Mouse (Mus musculus) forebrain, embryonic 12.5 days (tissue): ENCODE measurements at regions not wholly inside any gene's neighbourhood (a gene's known extent, or its start where the extent isn't known, plus 50 kb on each side); places are given as distances from the start of the nearest gene placed in this dataset.
A peak's percentile ranks its signal among the peaks of the same experiment; 100 is the strongest.

Experiments used
- ATAC-seq: fragments of 200-750 bp; cut with Nextera tagmentation; 2 replicates; pipeline ENCODE4 v1.8.0; 2017; ENCODE audit warnings: moderate TSS enrichment; ENCODE audit not compliant: low FRiP score
- H3K27ac ChIP-seq: fragments of 300-500 bp; sonication (generic); 2 replicates; pipeline ENCODE4 v1.5.1; 2016; ENCODE audit warnings: mild to moderate bottlenecking
- H3K27me3 ChIP-seq: fragments of 300-500 bp; sonication (generic); 2 replicates; pipeline ENCODE4 v1.6.1; 2016; ENCODE audit warnings: mild to moderate bottlenecking
- H3K36me3 ChIP-seq: fragments of 300-500 bp; sonication (generic); replicated peaks from 2 replicates; pipeline ENCODE4 v1.6.1; 2016; ENCODE audit warnings: mild to moderate bottlenecking
- H3K4me1 ChIP-seq: fragments of 300-500 bp; sonication (generic); 2 replicates; pipeline ENCODE4 v1.6.1; 2016
- H3K4me2 ChIP-seq: fragments of 300-500 bp; sonication (generic); 2 replicates; pipeline ENCODE4 v1.6.1; 2016; ENCODE audit warnings: mild to moderate bottlenecking, moderate library complexity
- H3K4me3 ChIP-seq: fragments of 300-500 bp; sonication (generic); replicated peaks from 2 replicates; pipeline ENCODE4 v1.5.1; 2016; ENCODE audit warnings: mild to moderate bottlenecking
- H3K9ac ChIP-seq: fragments of 300-500 bp; sonication (generic); 2 replicates; pipeline ENCODE4 v1.6.1; 2016; ENCODE audit warnings: mild to moderate bottlenecking
- H3K9me3 ChIP-seq: fragments of 300-500 bp; sonication (generic); 2 replicates; pipeline ENCODE4 v1.6.1; 2016
- WGBS: fragments of 180-500 bp; shearing (Covaris S2); methylation state at CpG from one replicate; pipeline ENCODE4 v1.1.7; 2016; 5-methylcytosine and 5-hydroxymethylcytosine counted together

- 71% methylated on average over 5 of the region's 5 CpGs for WGBS
- no peak for ATAC-seq
- H3K9ac ChIP-seq: no peak overlapping the region
Observed at GRCm38 (mm10) chr3:112733205-112733604, 525.4 kb downstream of the Amy2a5 start.

GRCm38 (mm10) chr3:112699531-112700125 is 559.0 kb downstream of the Amy2a5 start:
- no peaks in the 10 kb centered on the region for H3K27me3 ChIP-seq
- WGBS: 67% methylated on average over 2 of the region's 2 CpGs
- H3K27ac ChIP-seq: no peak overlapping the region
- H3K9me3 ChIP-seq: no peaks in the 10 kb centered on the region
- no peak overlapping the region for H3K9ac ChIP-seq
- peak; percentile 39; the same call in 1 of the 2 replicates for ATAC-seq
- H3K4me2 ChIP-seq: no peak overlapping the region
- no peaks in the 10 kb centered on the region for H3K4me1 ChIP-seq
- H3K4me3 ChIP-seq: no peak overlapping the region
- no peaks in the 10 kb centered on the region for H3K36me3 ChIP-seq

More at GRCm38 (mm10) chr3:112733205-112733604, 525.4 kb downstream of the Amy2a5 start:
- Histone ChIP-seq H3K4me2 (no peak overlapping the region), H3K27me3 (no peaks in the 10 kb centered on the region), H3K27ac (no peak overlapping the region), H3K4me1 (no peaks in the 10 kb centered on the region), H3K4me3 (no peak overlapping the region), H3K9me3 (no peaks in the 10 kb centered on the region), H3K36me3 (no peaks in the 10 kb centered on the region)

GRCm38 (mm10) chr3:112688151-112688550 is 570.5 kb downstream of the Amy2a5 start:
- no peak overlapping the region for H3K9ac ChIP-seq
- no peaks in the 10 kb centered on the region for H3K9me3 ChIP-seq
- H3K4me3 ChIP-seq: no peak overlapping the region
- no peak for ATAC-seq
- no peaks in the 10 kb centered on the region for H3K4me1 ChIP-seq
- 39% methylated on average over 1 of the region's 1 CpGs for WGBS
- no peak overlapping the region for H3K4me2 ChIP-seq
- no peaks in the 10 kb centered on the region for H3K36me3 ChIP-seq
- no peaks in the 10 kb centered on the region for H3K27me3 ChIP-seq
- no peak overlapping the region for H3K27ac ChIP-seq

GRCm38 (mm10) chr3:112638581-112638980 is 620.1 kb downstream of the Amy2a5 start:
- Histone ChIP-seq H3K36me3 (no peaks in the 10 kb centered on the region), H3K4me1 (no peaks in the 10 kb centered on the region), H3K9me3 (no peaks in the 10 kb centered on the region), H3K4me2 (no peak overlapping the region), H3K27ac (no peak overlapping the region), H3K4me3 (no peak overlapping the region), H3K27me3 (no peaks in the 10 kb centered on the region), H3K9ac (no peak overlapping the region)
- WGBS: 77% methylated on average over 2 of the region's 2 CpGs
- ATAC-seq: no peak

- Histone ChIP-seq H3K27me3 (no peaks in the 10 kb centered on the region), H3K9ac (no peak overlapping the region), H3K4me3 (no peak overlapping the region), H3K27ac (no peak overlapping the region), H3K9me3 (no peaks in the 10 kb centered on the region), H3K4me1 (no peaks in the 10 kb centered on the region), H3K4me2 (no peak overlapping the region), H3K36me3 (no peaks in the 10 kb centered on the region)
- WGBS: 87% methylated on average over 1 of the region's 1 CpGs
- peak; percentile 23; the same call in 1 of the 2 replicates for ATAC-seq
Observed at GRCm38 (mm10) chr3:112603470-112603869, 655.2 kb downstream of the Amy2a5 start.

GRCm38 (mm10) chr3:112582314-112582713 is 676.3 kb downstream of the Amy2a5 start:
- WGBS: 82% methylated on average over 1 of the region's 1 CpGs
- Histone ChIP-seq H3K36me3 (no peaks in the 10 kb centered on the region), H3K9ac (no peak overlapping the region), H3K9me3 (no peaks in the 10 kb centered on the region), H3K27ac (no peak overlapping the region), H3K4me2 (no peak overlapping the region), H3K4me3 (no peak overlapping the region), H3K4me1 (no peaks in the 10 kb centered on the region), H3K27me3 (no peaks in the 10 kb centered on the region)
- ATAC-seq: no peak
